Mouse (Mus musculus) midbrain, embryonic 13.5 days (tissue): ENCODE data around the gene Unk. TPM values are rescaled to one million over a fixed set of nuclear protein-coding genes. Genes with fewer than 3 reads are reported as not detected.

Experiments
- ATAC-seq: fragments of 200-750 bp; cut with Nextera tagmentation; 2 replicates; pipeline ENCODE4 v1.8.0; 2017; ENCODE audit warnings: mild to moderate bottlenecking, moderate TSS enrichment, moderate library complexity
- H3K27ac ChIP-seq: fragments of 300-500 bp; sonication (generic); 2 replicates; pipeline ENCODE4 v1.5.1; 2015; ENCODE audit warnings: inconsistent platforms, mild to moderate bottlenecking, moderate library complexity
- H3K27me3 ChIP-seq: fragments of 300-500 bp; sonication (generic); 2 replicates; pipeline ENCODE4 v1.6.1; 2015; ENCODE audit warnings: mild to moderate bottlenecking, inconsistent platforms
- H3K36me3 ChIP-seq: fragments of 300-500 bp; sonication (generic); 2 replicates; pipeline ENCODE4 v1.6.1; 2015; ENCODE audit warnings: mild to moderate bottlenecking, inconsistent platforms
- H3K4me1 ChIP-seq: fragments of 300-500 bp; sonication (generic); replicated peaks from 2 replicates; pipeline ENCODE4 v1.6.1; 2015; ENCODE audit warnings: inconsistent platforms
- H3K4me2 ChIP-seq: fragments of 300-500 bp; sonication (generic); replicated peaks from 2 replicates; pipeline ENCODE4 v1.6.1; 2015; ENCODE audit warnings: moderate library complexity, mild to moderate bottlenecking, inconsistent platforms
- H3K4me3 ChIP-seq: fragments of 300-500 bp; sonication (generic); replicated peaks from 2 replicates; pipeline ENCODE4 v1.5.1; 2015; ENCODE audit warnings: mild to moderate bottlenecking, inconsistent platforms
- H3K9ac ChIP-seq: fragments of 300-500 bp; sonication (generic); replicated peaks from 2 replicates; pipeline ENCODE4 v1.6.1; 2015; ENCODE audit warnings: mild to moderate bottlenecking, inconsistent platforms
- H3K9me3 ChIP-seq: fragments of 300-500 bp; sonication (generic); 2 replicates; pipeline ENCODE4 v1.6.1; 2016; ENCODE audit warnings: mild to moderate bottlenecking, inconsistent platforms
- WGBS: fragments of 180-500 bp; shearing (Covaris S2); methylation state at CpG from one replicate; pipeline ENCODE4 v1.1.7; 2015; 5-methylcytosine and 5-hydroxymethylcytosine counted together
- polyA plus RNA-seq: library from polyadenylated mRNA; unstranded; fragments of >200 nt; fragmentation: Nextera tagmentation; extraction: Ambion mirVana; gene quantifications from 2 replicates; pipeline ENCODE4 v1.2.1, GENCODE M21; 2015

The Unk gene
- polyA plus RNA-seq, 1 experiment from 2014 or later, result 43.7 TPM

- Histone ChIP-seq H3K27me3 (peaks cover 70% of the 10 kb centered on the region), H3K9me3 (no peaks in the 10 kb centered on the region), H3K36me3 (no peaks in the 10 kb centered on the region), H3K4me3 (no peak overlapping the region), H3K4me1 (peaks cover 50% of the 10 kb centered on the region), H3K9ac (no peak overlapping the region; the same call in 1 of the 2 replicates), H3K27ac (no peak overlapping the region), H3K4me2 (peak overlapping the region; percentile 53)
- 4% methylated on average over 23 of the region's 23 CpGs for WGBS
- ATAC-seq, result no peak
Measured at GRCm38 (mm10) chr11:116108464-116109137, 78.5 kb downstream of the Unk start.

- ATAC-seq, result peak; percentile 30; the same call in 1 of the 2 replicates
- H3K9me3 ChIP-seq, result no peaks in the 10 kb centered on the region
- H3K4me1 ChIP-seq, result peaks cover 40% of the 10 kb centered on the region
- WGBS, result 2% methylated on average over 70 of the region's 70 CpGs
- no peaks in the 10 kb centered on the region for H3K36me3 ChIP-seq
- H3K4me3 ChIP-seq, result peak overlapping the region; percentile 37
- no peak overlapping the region for H3K27ac ChIP-seq
- peak overlapping the region; percentile 53 for H3K4me2 ChIP-seq
- 0 out of 2 replicates have a peak overlapping the region, but pooled peaks have one; percentile 32 for H3K9ac ChIP-seq
- H3K27me3 ChIP-seq, result peaks cover 74% of the 10 kb centered on the region
Measured at GRCm38 (mm10) chr11:116109441-116110081, 79.4 kb downstream of the Unk start.

GRCm38 (mm10) chr11:116110131-116110530 is 80.0 kb downstream of the Unk start:
- no peak for ATAC-seq
- H3K27ac ChIP-seq, result no peak overlapping the region
- H3K4me3 ChIP-seq, result peak overlapping the region; percentile 37
- no peaks in the 10 kb centered on the region for H3K36me3 ChIP-seq
- H3K27me3 ChIP-seq, result peaks cover 74% of the 10 kb centered on the region
- H3K4me1 ChIP-seq, result peaks cover 39% of the 10 kb centered on the region
- peak overlapping the region; percentile 29; the same call in 1 of the 2 replicates for H3K9ac ChIP-seq
- 2% methylated on average over 28 of the region's 35 CpGs for WGBS
- no peaks in the 10 kb centered on the region for H3K9me3 ChIP-seq
- peak overlapping the region; percentile 53 for H3K4me2 ChIP-seq

- Histone ChIP-seq H3K4me2 (peak overlapping the region; percentile 53; the same call in 1 of the 2 replicates), H3K9me3 (no peaks in the 10 kb centered on the region), H3K36me3 (no peaks in the 10 kb centered on the region), H3K27ac (no peak overlapping the region), H3K4me1 (peaks cover 39% of the 10 kb centered on the region), H3K4me3 (peak overlapping the region; percentile 37), H3K27me3 (peaks cover 72% of the 10 kb centered on the region), H3K9ac (no peak overlapping the region)
- ATAC-seq, result no peak
- WGBS, result 35% methylated on average over 10 of the region's 10 CpGs
Measured at GRCm38 (mm10) chr11:116110540-116110939, 80.4 kb downstream of the Unk start.

Other genes with a start within 250 kb of the Unk start
- 10.3 and 12.3 TPM in 2 replicates for gene Caskin2, start 216.7 kb upstream of the Unk start, polyA plus RNA-seq
- 24.8 and 25.8 TPM in 2 replicates for gene Tsen54, start 215.6 kb upstream of the Unk start, polyA plus RNA-seq
- gene Llgl2, start 206.3 kb upstream of the Unk start, polyA plus RNA-seq, result 0.66 and 0.76 TPM in 2 replicates
- 0.08 and 0.27 TPM in 2 replicates for gene Myo15b, start 171.9 kb upstream of the Unk start, polyA plus RNA-seq
- 0.97 and 1.4 TPM in 2 replicates for gene Smim5, start 130.4 kb upstream of the Unk start, polyA plus RNA-seq
- gene Smim6, start 118.3 kb upstream of the Unk start, polyA plus RNA-seq, result 0.84 and 0.93 TPM in 2 replicates
- 52.7 and 53.8 TPM in 2 replicates for gene Sap30bp, start 97.0 kb upstream of the Unk start, polyA plus RNA-seq
- 28.3 and 29.2 TPM in 2 replicates for gene Recql5, start 96.8 kb upstream of the Unk start, polyA plus RNA-seq
- gene Itgb4, start 55.6 kb upstream of the Unk start, polyA plus RNA-seq, result 0.15 and 0.43 TPM in 2 replicates
- 49.2 and 58.9 TPM in 2 replicates for gene Galk1, start 17.6 kb upstream of the Unk start, polyA plus RNA-seq
- gene H3f3b, start 2.4 kb upstream of the Unk start, polyA plus RNA-seq, result 2,611 and 2,977 TPM in 2 replicates
- gene Unc13d, start 47.6 kb downstream of the Unk start, polyA plus RNA-seq, result 1.2 TPM in 2 replicates
- 128 and 132 TPM in 2 replicates for gene Wbp2, start 56.7 kb downstream of the Unk start, polyA plus RNA-seq
- 2.0 and 3.4 TPM in 2 replicates for gene Trim47, start 96.9 kb downstream of the Unk start, polyA plus RNA-seq
- gene Trim65, start 100.8 kb downstream of the Unk start, polyA plus RNA-seq, result 1.3 and 1.8 TPM in 2 replicates
- gene Mrpl38, start 108.5 kb downstream of the Unk start, polyA plus RNA-seq, result 76.2 and 78.3 TPM in 2 replicates
- 69.1 and 76.5 TPM in 2 replicates for gene Fbf1, start 137.8 kb downstream of the Unk start, polyA plus RNA-seq
- 78.4 and 88.2 TPM in 2 replicates for gene Ten1, start 168.5 kb downstream of the Unk start, polyA plus RNA-seq
- 50.3 and 51.0 TPM in 2 replicates for gene Acox1, start 168.7 kb downstream of the Unk start, polyA plus RNA-seq
- gene Evpl, start 207.8 kb downstream of the Unk start, polyA plus RNA-seq, result 0.28 and 0.30 TPM in 2 replicates
- 63.4 and 68.5 TPM in 2 replicates for gene Srp68, start 243.9 kb downstream of the Unk start, polyA plus RNA-seq